Mouse (Mus musculus): ENCODE data around the gene Pik3r1. TPM values are rescaled to one million over a fixed set of nuclear protein-coding genes. Genes with fewer than 3 reads are reported as not detected.

Gene Pik3r1
- polyA plus RNA-seq, 1 experiment, result 6.8 TPM

DNA sequence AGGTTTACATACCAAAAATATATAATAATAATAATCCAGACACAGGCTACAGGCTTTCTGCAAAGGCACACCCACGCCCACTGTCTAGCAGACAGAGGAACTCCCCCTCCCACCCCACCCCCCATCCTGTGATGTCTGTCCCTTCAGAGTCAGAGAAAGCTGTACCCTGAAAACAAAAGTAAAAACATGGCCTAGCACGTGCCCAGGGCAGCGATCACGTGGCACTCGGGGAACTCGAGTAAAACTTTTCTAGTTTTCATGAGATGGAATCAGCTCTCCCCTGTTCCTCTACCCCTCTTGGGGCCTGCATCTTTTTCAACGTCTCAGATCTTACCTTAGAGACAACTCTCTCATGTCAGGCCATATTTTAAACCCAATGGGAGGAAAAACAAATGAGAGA is 71.2 kb downstream of the Pik3r1 start:
- H3K79me2 ChIP-seq (ENCODE audit: control insufficient read depth, insufficient read depth), result peaks cover 12% of the 10 kb centered on the region
- TF ChIP-seq POLR2A (IDR thresholded peaks at IDR 0.05; ENCODE audit: insufficient read length, low read depth) (no peak), TCF12 (IDR thresholded peaks at IDR 0.05; ENCODE audit: insufficient read depth, poor library complexity, severe bottlenecking) (no peak), SRF (IDR thresholded peaks at IDR 0.05; ENCODE audit: control insufficient read depth, insufficient read length, low read depth) (no peak), REST (IDR thresholded peaks at IDR 0.05; ENCODE audit: insufficient read depth, insufficient read length) (no peak), TCF3 (IDR thresholded peaks at IDR 0.05; ENCODE audit: insufficient read length, low read depth) (no peak), MYOD1 (IDR thresholded peaks at IDR 0.05; ENCODE audit: control insufficient read depth in 1 of 3, insufficient read length in 2 of 3, low read depth in 2 of 3) (no peak), MAX (IDR thresholded peaks at IDR 0.05; ENCODE audit: low read depth) (no peak), MYOG (IDR thresholded peaks at IDR 0.05; ENCODE audit: control insufficient read depth in 1 of 3, insufficient read depth in 1 of 3, insufficient read length in 2 of 3, low read depth in 2 of 3) (no peak), USF1 (IDR thresholded peaks at IDR 0.05; ENCODE audit: low read depth) (no peak), POLR2AphosphoS2 (IDR thresholded peaks at IDR 0.05; ENCODE audit: insufficient read length, low read depth) (no peak), CEBPB (IDR thresholded peaks at IDR 0.05; ENCODE audit: insufficient read depth, poor library complexity, severe bottlenecking) (no peak), E2F4 (IDR thresholded peaks at IDR 0.05; ENCODE audit: insufficient read depth) (no peak)
- no peak overlapping the region for H3K4me3 ChIP-seq
- no peak overlapping the region for H3K4me2 ChIP-seq (ENCODE audit: low read depth)
- no peaks in the 10 kb centered on the region for H3K27me3 ChIP-seq (ENCODE audit: control insufficient read depth, insufficient read depth, insufficient read length)
- H3K36me3 ChIP-seq (ENCODE audit: control insufficient read depth, insufficient read depth), result peaks cover 10% of the 10 kb centered on the region
- no peak overlapping the region for H3ac ChIP-seq (ENCODE audit: control insufficient read depth, insufficient read length)

DNA sequence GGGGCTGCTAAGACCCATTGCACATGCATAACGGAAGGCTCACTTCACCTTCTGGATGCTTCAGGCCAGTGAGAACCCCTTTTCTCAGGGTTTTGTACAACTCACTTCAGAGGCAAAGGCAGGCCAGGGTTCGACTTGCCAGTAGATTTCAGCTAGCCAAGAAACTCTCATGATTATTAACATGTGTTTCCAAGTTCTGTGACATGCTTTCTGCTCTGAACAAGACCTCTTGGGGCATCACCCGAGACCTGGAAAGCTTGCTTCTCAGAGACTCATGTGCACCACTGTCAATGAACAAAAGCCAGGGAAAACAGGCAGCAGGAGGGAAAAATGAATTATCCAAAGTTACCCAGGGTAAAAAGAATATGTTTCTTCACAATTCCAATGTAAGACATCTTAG is 71.7 kb downstream of the Pik3r1 start:
- H3ac ChIP-seq (ENCODE audit: control insufficient read depth, insufficient read length), result no peak overlapping the region
- no peak overlapping the region for H3K4me3 ChIP-seq
- peaks cover 10% of the 10 kb centered on the region for H3K36me3 ChIP-seq (ENCODE audit: control insufficient read depth, insufficient read depth)
- H3K79me2 ChIP-seq (ENCODE audit: control insufficient read depth, insufficient read depth), result peaks cover 12% of the 10 kb centered on the region
- H3K27me3 ChIP-seq (ENCODE audit: control insufficient read depth, insufficient read depth, insufficient read length), result no peaks in the 10 kb centered on the region
- no peak for TF ChIP-seq SRF (IDR thresholded peaks at IDR 0.05; ENCODE audit: control insufficient read depth, insufficient read length, low read depth)
- TF ChIP-seq MYOG (IDR thresholded peaks at IDR 0.05; ENCODE audit: control insufficient read depth in 1 of 3, insufficient read depth in 1 of 3, insufficient read length in 2 of 3, low read depth in 2 of 3), result no peak
- TF ChIP-seq POLR2A (IDR thresholded peaks at IDR 0.05; ENCODE audit: insufficient read length, low read depth), result no peak
- TF ChIP-seq TCF3 (IDR thresholded peaks at IDR 0.05; ENCODE audit: insufficient read length, low read depth), result no peak
- TF ChIP-seq REST (IDR thresholded peaks at IDR 0.05; ENCODE audit: insufficient read depth, insufficient read length), result no peak
- TF ChIP-seq CEBPB (IDR thresholded peaks at IDR 0.05; ENCODE audit: insufficient read depth, poor library complexity, severe bottlenecking), result no peak
- no peak for TF ChIP-seq E2F4 (IDR thresholded peaks at IDR 0.05; ENCODE audit: insufficient read depth)
- no peak overlapping the region for H3K4me2 ChIP-seq (ENCODE audit: low read depth)

DNA sequence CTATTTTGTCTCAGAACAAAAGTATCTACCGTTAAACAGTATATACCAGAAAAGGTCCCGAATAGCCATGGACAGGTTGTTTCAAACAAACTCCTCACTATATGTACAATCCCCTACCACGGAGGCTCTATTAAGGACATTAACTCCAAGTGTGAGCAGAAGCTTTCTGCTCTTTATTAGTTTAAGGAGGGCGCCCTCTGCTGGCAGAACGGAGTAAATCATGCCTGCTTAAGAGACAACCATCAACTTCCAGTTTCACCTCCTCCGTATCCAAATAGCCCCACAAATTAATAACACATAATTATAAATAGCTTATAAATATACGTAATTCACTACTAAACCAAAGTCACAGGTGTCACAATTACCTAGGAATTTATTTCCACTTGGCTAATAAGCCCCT is 72.1 kb downstream of the Pik3r1 start:
- no peak overlapping the region for H3ac ChIP-seq (ENCODE audit: control insufficient read depth, insufficient read length)
- no peak overlapping the region for H3K4me2 ChIP-seq (ENCODE audit: low read depth)
- TF ChIP-seq USF1 (IDR thresholded peaks at IDR 0.05; ENCODE audit: low read depth), result no peak
- no peak for TF ChIP-seq MAX (IDR thresholded peaks at IDR 0.05; ENCODE audit: low read depth)
- TF ChIP-seq TCF3 (IDR thresholded peaks at IDR 0.05; ENCODE audit: insufficient read length, low read depth), result no peak
- TF ChIP-seq CEBPB (IDR thresholded peaks at IDR 0.05; ENCODE audit: insufficient read depth, poor library complexity, severe bottlenecking), result no peak
- TF ChIP-seq REST (IDR thresholded peaks at IDR 0.05; ENCODE audit: insufficient read depth, insufficient read length), result no peak
- TF ChIP-seq SRF (IDR thresholded peaks at IDR 0.05; ENCODE audit: control insufficient read depth, insufficient read length, low read depth), result no peak
- TF ChIP-seq POLR2A (IDR thresholded peaks at IDR 0.05; ENCODE audit: insufficient read length, low read depth), result no peak
- no peak for TF ChIP-seq POLR2AphosphoS2 (IDR thresholded peaks at IDR 0.05; ENCODE audit: insufficient read length, low read depth)
- TF ChIP-seq E2F4 (IDR thresholded peaks at IDR 0.05; ENCODE audit: insufficient read depth), result no peak
- TF ChIP-seq TCF12 (IDR thresholded peaks at IDR 0.05; ENCODE audit: insufficient read depth, poor library complexity, severe bottlenecking), result no peak
- no peak for TF ChIP-seq MYOG (IDR thresholded peaks at IDR 0.05; ENCODE audit: control insufficient read depth in 1 of 3, insufficient read depth in 1 of 3, insufficient read length in 2 of 3, low read depth in 2 of 3)
- no peak for TF ChIP-seq MYOD1 (IDR thresholded peaks at IDR 0.05; ENCODE audit: control insufficient read depth in 1 of 3, insufficient read length in 2 of 3, low read depth in 2 of 3)
- no peaks in the 10 kb centered on the region for H3K27me3 ChIP-seq (ENCODE audit: control insufficient read depth, insufficient read depth, insufficient read length)
- H3K4me3 ChIP-seq, result no peak overlapping the region
- H3K36me3 ChIP-seq (ENCODE audit: control insufficient read depth, insufficient read depth), result peaks cover 9% of the 10 kb centered on the region
- peaks cover 12% of the 10 kb centered on the region for H3K79me2 ChIP-seq (ENCODE audit: control insufficient read depth, insufficient read depth)

DNA sequence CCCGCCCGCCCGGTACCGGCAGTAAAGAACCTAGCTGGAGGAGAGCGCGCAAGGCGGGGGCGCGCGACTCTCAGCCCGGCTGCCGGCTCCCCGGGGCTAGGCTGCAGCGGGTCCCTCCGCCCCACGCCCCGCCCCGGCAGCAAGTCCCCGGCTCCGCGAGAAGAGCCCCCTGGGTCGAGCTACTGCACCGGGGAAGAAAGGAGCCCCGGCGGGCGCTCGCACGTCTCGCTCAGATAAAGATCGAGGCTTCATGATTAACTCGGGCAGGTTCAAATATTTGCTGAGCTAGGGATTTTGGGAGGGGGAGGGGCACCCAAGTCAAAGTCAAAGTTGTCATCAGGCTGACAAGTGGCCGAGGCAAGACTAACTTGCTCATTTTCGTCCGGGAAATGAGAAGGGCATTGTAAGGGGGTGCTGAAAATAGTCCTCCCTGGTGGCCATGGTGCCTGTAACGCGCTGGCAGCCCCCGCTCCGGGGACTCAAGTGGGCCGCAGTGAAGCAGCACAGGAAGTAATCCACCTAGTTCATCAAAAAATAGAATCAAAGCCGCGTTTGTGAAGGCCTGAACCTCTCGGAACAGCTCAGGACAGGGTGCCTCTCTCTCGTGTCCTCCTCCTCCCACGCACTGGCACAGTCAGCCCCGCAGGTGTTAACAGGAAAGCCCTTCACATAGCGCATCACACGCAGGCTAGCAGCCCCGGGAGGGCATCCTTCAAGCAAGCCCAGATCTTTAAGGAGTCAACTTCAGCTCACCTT is 73.3 kb downstream of the Pik3r1 start:
- no peaks in the 10 kb centered on the region for H3K36me3 ChIP-seq (ENCODE audit: control insufficient read depth, insufficient read depth)
- peak overlapping the region; percentile 27 for H3K4me3 ChIP-seq
- H3ac ChIP-seq (ENCODE audit: control insufficient read depth, insufficient read length), result peak overlapping the region; percentile 20
- TF ChIP-seq POLR2AphosphoS2 (IDR thresholded peaks at IDR 0.05; ENCODE audit: insufficient read length, low read depth), result no peak
- TF ChIP-seq MYOD1 (IDR thresholded peaks at IDR 0.05; ENCODE audit: control insufficient read depth in 1 of 3, insufficient read length in 2 of 3, low read depth in 2 of 3), result peak in 1 of 3 experiments; percentile 24
- no peaks in the 10 kb centered on the region for H3K27me3 ChIP-seq (ENCODE audit: control insufficient read depth, insufficient read depth, insufficient read length)
- H3K4me2 ChIP-seq (ENCODE audit: low read depth), result peak overlapping the region; percentile 77
- peaks cover 12% of the 10 kb centered on the region for H3K79me2 ChIP-seq (ENCODE audit: control insufficient read depth, insufficient read depth)

DNA sequence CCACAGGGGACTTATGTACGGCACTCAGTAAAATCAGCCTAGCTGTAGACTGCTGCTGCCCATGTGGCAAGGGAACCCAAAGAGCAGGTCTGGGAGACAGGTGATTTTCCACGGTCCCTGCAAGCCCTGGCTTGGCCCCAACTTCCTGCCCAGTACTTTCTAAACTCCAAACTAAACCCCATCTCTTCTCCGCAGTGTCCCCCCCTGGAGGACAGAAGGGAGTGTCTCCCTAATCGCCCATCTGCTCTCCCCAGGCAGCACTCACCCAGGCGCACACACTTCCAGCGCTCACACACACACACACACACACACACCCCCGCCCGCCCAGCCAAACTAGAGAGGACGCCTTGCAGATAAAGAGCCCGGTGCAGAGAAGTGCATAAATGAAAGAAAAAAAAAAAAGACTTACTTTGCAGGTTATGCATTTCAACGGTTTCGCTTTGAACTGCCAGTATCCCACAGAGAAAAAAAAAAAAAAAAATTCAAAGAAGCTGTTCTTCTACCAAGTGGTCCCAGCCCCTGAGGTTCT is 74.0 kb downstream of the Pik3r1 start:
- H3K36me3 ChIP-seq (ENCODE audit: control insufficient read depth, insufficient read depth), result peaks cover 5% of the 10 kb centered on the region
- no peak for TF ChIP-seq TCF12 (IDR thresholded peaks at IDR 0.05; ENCODE audit: insufficient read depth, poor library complexity, severe bottlenecking)
- peak in 1 of 3 experiments; percentile 37 for TF ChIP-seq MYOG (IDR thresholded peaks at IDR 0.05; ENCODE audit: control insufficient read depth in 1 of 3, insufficient read depth in 1 of 3, insufficient read length in 2 of 3, low read depth in 2 of 3)
- TF ChIP-seq MYOD1 (IDR thresholded peaks at IDR 0.05; ENCODE audit: control insufficient read depth in 1 of 3, insufficient read length in 2 of 3, low read depth in 2 of 3), result peak in 1 of 3 experiments; percentile 16

More for the DNA sequence above, 74.0 kb downstream of the Pik3r1 start:
- peaks cover 12% of the 10 kb centered on the region for H3K79me2 ChIP-seq (ENCODE audit: control insufficient read depth, insufficient read depth)
- H3K27me3 ChIP-seq (ENCODE audit: control insufficient read depth, insufficient read depth, insufficient read length), result no peaks in the 10 kb centered on the region
- peak overlapping the region; percentile 27 for H3K4me3 ChIP-seq
- H3ac ChIP-seq (ENCODE audit: control insufficient read depth, insufficient read length), result peak overlapping the region; percentile 20
- peak overlapping the region; percentile 77 for H3K4me2 ChIP-seq (ENCODE audit: low read depth)
